Mouse (Mus musculus) limb, embryonic 12.5 days (tissue): ENCODE results near the gene Sgpl1. TPM values are rescaled to one million over a fixed set of nuclear protein-coding genes. Genes with fewer than 3 reads are reported as not detected.

Experiments
- ATAC-seq: fragments of 200-750 bp; cut with Nextera tagmentation; 2 replicates; pipeline ENCODE4 v1.8.0; 2017; ENCODE audit warnings: low read depth, moderate TSS enrichment; ENCODE audit not compliant: insufficient number of reproducible peaks, insufficient read depth, low FRiP score, low TSS enrichment
- H3K27ac ChIP-seq: fragments of 300-500 bp; sonication (generic); 2 replicates; pipeline ENCODE4 v1.5.1; 2016; ENCODE audit warnings: mild to moderate bottlenecking, moderate library complexity
- H3K27me3 ChIP-seq: fragments of 300-500 bp; sonication (generic); 2 replicates; pipeline ENCODE4 v1.6.1; 2016; ENCODE audit warnings: mild to moderate bottlenecking, moderate library complexity
- H3K36me3 ChIP-seq: fragments of 300-500 bp; sonication (generic); 2 replicates; pipeline ENCODE4 v1.6.1; 2016; ENCODE audit warnings: mild to moderate bottlenecking, moderate library complexity
- H3K4me1 ChIP-seq: fragments of 300-500 bp; sonication (generic); replicated peaks from 2 replicates; pipeline ENCODE4 v1.6.1; 2016
- H3K4me2 ChIP-seq: fragments of 300-500 bp; sonication (generic); 2 replicates; pipeline ENCODE4 v1.6.1; 2016; ENCODE audit warnings: mild to moderate bottlenecking, moderate library complexity
- H3K4me3 ChIP-seq: fragments of 300-500 bp; sonication (generic); replicated peaks from 2 replicates; pipeline ENCODE4 v1.5.1; 2016; ENCODE audit warnings: mild to moderate bottlenecking
- H3K9ac ChIP-seq: fragments of 300-500 bp; sonication (generic); replicated peaks from 2 replicates; pipeline ENCODE4 v1.6.1; 2016; ENCODE audit warnings: mild to moderate bottlenecking, moderate library complexity
- H3K9me3 ChIP-seq: fragments of 300-500 bp; sonication (generic); 2 replicates; pipeline ENCODE4 v1.6.1; 2016; ENCODE audit warnings: mild to moderate bottlenecking, moderate library complexity
- WGBS: fragments of 180-500 bp; shearing (Covaris S2); methylation state at CpG from one replicate; pipeline ENCODE4 v1.1.7; 2016; 5-methylcytosine and 5-hydroxymethylcytosine counted together
- microRNA-seq: library from miRNA; unstranded; fragments of <30 nt; microRNA quantifications from one replicate; pipeline ENCODE4, GENCODE M21; 2017
- polyA plus RNA-seq: library from polyadenylated mRNA; unstranded; fragments of >200 nt; fragmentation: Nextera tagmentation; extraction: Ambion mirVana; gene quantifications from 2 replicates; pipeline ENCODE4 v1.2.1, GENCODE M21; 2016

The Sgpl1 gene
- polyA plus RNA-seq, 1 experiment from 2014 or later: 92.3 TPM

- ATAC-seq: peak; percentile 48; the same call in 1 of the 2 replicates
- no peaks in the 10 kb centered on the region for H3K36me3 ChIP-seq
- H3K9me3 ChIP-seq: peaks cover 10% of the 10 kb centered on the region
- no peak overlapping the region for H3K4me2 ChIP-seq
- H3K27ac ChIP-seq: no peak overlapping the region
- WGBS: 7% methylated on average over 6 of the region's 6 CpGs
- no peak overlapping the region for H3K9ac ChIP-seq
- H3K4me1 ChIP-seq: peaks cover 37% of the 10 kb centered on the region
- no peak overlapping the region for H3K4me3 ChIP-seq
- no peaks in the 10 kb centered on the region for H3K27me3 ChIP-seq
Observed at GRCm38 (mm10) chr10:61059543-61060110, 87.9 kb downstream of the Sgpl1 start.

GRCm38 (mm10) chr10:61059101-61059500 lies 88.4 kb downstream of the Sgpl1 start:
- H3K27ac ChIP-seq: no peak overlapping the region
- no peak overlapping the region for H3K9ac ChIP-seq
- peaks cover 10% of the 10 kb centered on the region for H3K9me3 ChIP-seq
- WGBS: no CpG with 5 or more reads among the region's 1 CpGs
- H3K4me3 ChIP-seq: no peak overlapping the region
- peaks cover 4% of the 10 kb centered on the region for H3K27me3 ChIP-seq
- no peak overlapping the region for H3K4me2 ChIP-seq
- ATAC-seq: no peak
- peaks cover 32% of the 10 kb centered on the region for H3K4me1 ChIP-seq
- H3K36me3 ChIP-seq: no peaks in the 10 kb centered on the region

- Histone ChIP-seq H3K36me3 (no peaks in the 10 kb centered on the region), H3K9ac (no peak overlapping the region), H3K4me3 (no peak overlapping the region), H3K4me2 (no peak overlapping the region), H3K4me1 (peaks cover 24% of the 10 kb centered on the region), H3K27me3 (peaks cover 9% of the 10 kb centered on the region), H3K27ac (no peak overlapping the region), H3K9me3 (peaks cover 10% of the 10 kb centered on the region)
- 93% methylated on average over 7 of the region's 7 CpGs for WGBS
- no peak for ATAC-seq
Observed at GRCm38 (mm10) chr10:61056661-61057060, 90.8 kb downstream of the Sgpl1 start.

GRCm38 (mm10) chr10:61051993-61052613 lies 95.4 kb downstream of the Sgpl1 start:
- no peak overlapping the region for H3K9ac ChIP-seq
- 59% methylated on average over 14 of the region's 14 CpGs for WGBS
- no peak overlapping the region for H3K27ac ChIP-seq
- no peak for ATAC-seq
- H3K4me2 ChIP-seq: no peak overlapping the region
- peaks cover 10% of the 10 kb centered on the region for H3K9me3 ChIP-seq
- H3K27me3 ChIP-seq: peaks cover 9% of the 10 kb centered on the region
- no peaks in the 10 kb centered on the region for H3K36me3 ChIP-seq
- no peaks in the 10 kb centered on the region for H3K4me1 ChIP-seq
- H3K4me3 ChIP-seq: no peak overlapping the region

Small RNA genes within 50 kb of the gene (microRNA-seq; reads per million reads assigned to microRNA genes)
- gene Gm44308: not detected

Other genes starting within 250 kb of the Sgpl1 start
- gene Pcbd1, start 58.4 kb downstream of the Sgpl1 start, polyA plus RNA-seq: 17.1 and 17.5 TPM in 2 replicates
- gene Tbata, start 24.3 kb upstream of the Sgpl1 start, polyA plus RNA-seq: not detected in 2 replicates
- gene Adamts14, start 125.7 kb upstream of the Sgpl1 start, polyA plus RNA-seq: 0.85 and 1.2 TPM in 2 replicates
- not detected in 2 replicates for gene Prf1, start 150.1 kb upstream of the Sgpl1 start, polyA plus RNA-seq
- 25.3 and 25.8 TPM in 2 replicates for gene Pald1, start 235.8 kb upstream of the Sgpl1 start, polyA plus RNA-seq